Mouse (Mus musculus): Measurements from ENCODE around the gene Gm21969. TPM values are rescaled to one million over a fixed set of nuclear protein-coding genes. Genes with fewer than 3 reads are reported as not detected.

Gm21969 gene
- polyA plus RNA-seq, 1 experiment, result 0.02 TPM

DNA sequence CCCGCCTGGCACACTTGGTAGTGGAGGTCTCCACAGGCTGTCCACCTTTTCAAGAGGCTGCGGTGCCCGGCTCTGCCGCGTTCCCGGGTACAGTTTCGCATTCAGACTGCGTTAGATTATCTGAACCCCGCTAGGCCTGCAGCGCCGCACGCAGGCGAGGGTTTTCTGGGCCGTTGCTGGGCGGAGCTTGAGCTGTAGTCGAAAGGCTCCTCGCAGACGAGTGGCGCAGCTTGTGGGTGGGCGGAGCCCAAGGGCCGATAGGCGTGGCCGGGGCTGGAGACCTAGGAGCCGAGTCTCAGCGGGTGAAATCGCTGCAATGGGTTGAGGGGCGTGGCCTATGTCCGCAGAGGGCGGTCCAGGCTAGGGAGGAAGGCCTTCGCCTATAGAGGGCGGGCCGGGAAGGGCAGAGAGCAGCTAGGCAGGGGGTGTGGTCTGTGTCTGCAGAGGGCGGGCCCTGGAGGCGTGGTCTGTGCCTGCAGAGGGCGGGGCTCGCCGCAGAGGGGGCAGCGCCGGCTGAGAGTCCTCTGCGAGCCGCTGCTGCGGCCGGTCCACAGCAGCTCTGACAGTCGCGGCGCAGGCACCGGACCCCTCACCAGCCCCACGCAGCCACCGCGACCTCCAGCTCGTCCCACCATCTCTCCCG is 28.7 kb upstream of the Gm21969 start:
- no peaks in the 10 kb centered on the region for H3K36me3 ChIP-seq (ENCODE audit: control insufficient read depth, insufficient read depth, low read length)
- TF ChIP-seq CTCF (conservative IDR thresholded peaks at IDR 0.05; ENCODE audit: insufficient read depth, insufficient read length, low read depth, low read length) (peak; percentile 69), POLR2A (IDR thresholded peaks at IDR 0.05; ENCODE audit: low read depth, low read length) (peak; percentile 89)
- no peaks in the 10 kb centered on the region for H3K27me3 ChIP-seq (replicated peaks; ENCODE audit: control insufficient read depth, insufficient read depth, low read length)
- peak overlapping the region; percentile 86 for H3K4me3 ChIP-seq (ENCODE audit: insufficient read depth, low read depth, low read length)
- WGBS, result under 1% methylated on average over 50 of the region's 52 CpGs
- peak overlapping the region; percentile 20; the same call in 1 of the 2 replicates for H3K27ac ChIP-seq (ENCODE audit: insufficient read depth, low read depth, low read length)
- DNase-seq, result peak; percentile 100
- H3K4me1 ChIP-seq (ENCODE audit: control insufficient read depth, insufficient read depth, low read length), result peaks cover 5% of the 10 kb centered on the region; the same call in 1 of the 2 replicates

- no peaks in the 10 kb centered on the region for H3K36me3 ChIP-seq (ENCODE audit: control insufficient read depth, insufficient read depth, low read length)
- H3K4me3 ChIP-seq (ENCODE audit: insufficient read depth, low read depth, low read length), result peak overlapping the region; percentile 86
- peak; percentile 53 for DNase-seq
- TF ChIP-seq POLR2A (IDR thresholded peaks at IDR 0.05; ENCODE audit: low read depth, low read length) (no peak), CTCF (conservative IDR thresholded peaks at IDR 0.05; ENCODE audit: insufficient read depth, insufficient read length, low read depth, low read length) (no peak)
- H3K27ac ChIP-seq (ENCODE audit: insufficient read depth, low read depth, low read length), result no peak overlapping the region
- under 1% methylated on average over 109 of the region's 111 CpGs for WGBS
- H3K27me3 ChIP-seq (replicated peaks; ENCODE audit: control insufficient read depth, insufficient read depth, low read length), result no peaks in the 10 kb centered on the region
- H3K4me1 ChIP-seq (ENCODE audit: control insufficient read depth, insufficient read depth, low read length), result peaks cover 5% of the 10 kb centered on the region; the same call in 1 of the 2 replicates
Observed at GRCm38 (mm10) chr4:139574799-139575672, 27.9 kb upstream of the Gm21969 start.

GRCm38 (mm10) chr4:139575673-139576003 is 27.3 kb upstream of the Gm21969 start:
- no peak for DNase-seq
- Histone ChIP-seq H3K4me3 (ENCODE audit: insufficient read depth, low read depth, low read length) (peak overlapping the region; percentile 86), H3K4me1 (ENCODE audit: control insufficient read depth, insufficient read depth, low read length) (peaks cover 5% of the 10 kb centered on the region; the same call in 1 of the 2 replicates), H3K36me3 (ENCODE audit: control insufficient read depth, insufficient read depth, low read length) (no peaks in the 10 kb centered on the region), H3K27me3 (replicated peaks; ENCODE audit: control insufficient read depth, insufficient read depth, low read length) (no peaks in the 10 kb centered on the region), H3K27ac (ENCODE audit: insufficient read depth, low read depth, low read length) (no peak overlapping the region)
- 15% methylated on average over 14 of the region's 14 CpGs for WGBS
- TF ChIP-seq POLR2A (IDR thresholded peaks at IDR 0.05; ENCODE audit: low read depth, low read length) (no peak), CTCF (conservative IDR thresholded peaks at IDR 0.05; ENCODE audit: insufficient read depth, insufficient read length, low read depth, low read length) (no peak)

DNA sequence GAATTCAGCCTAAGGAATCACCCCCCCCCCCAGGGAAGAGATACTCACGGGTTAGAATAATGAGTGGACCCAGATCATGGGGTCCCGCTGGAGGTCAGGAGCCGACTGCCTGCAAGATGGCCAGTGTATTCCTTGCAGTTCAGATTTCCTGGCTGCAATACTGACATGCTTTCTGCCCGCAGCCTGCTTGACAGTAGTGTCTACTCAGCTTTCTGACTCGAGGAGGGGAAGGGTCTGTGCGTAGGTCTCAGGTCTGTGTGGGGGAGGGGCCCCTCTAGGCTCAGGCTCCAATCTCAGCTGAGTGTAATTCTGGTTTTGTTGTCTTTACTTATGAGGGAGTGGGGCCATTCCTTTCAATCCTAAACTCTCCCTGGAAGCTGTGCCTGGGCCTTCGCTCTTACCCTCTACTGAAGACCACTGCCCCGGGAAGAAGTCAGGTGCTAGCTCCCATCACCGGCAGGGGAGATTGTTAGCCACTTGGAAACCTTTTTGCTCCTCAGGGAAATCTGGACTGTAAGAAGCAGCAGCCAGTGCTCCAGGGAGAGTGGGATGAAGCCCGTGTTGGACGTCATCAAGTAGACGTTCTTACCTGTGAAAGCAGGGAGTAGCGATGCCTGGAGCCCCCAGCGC is 26.6 kb upstream of the Gm21969 start:
- Histone ChIP-seq H3K27me3 (replicated peaks; ENCODE audit: control insufficient read depth, insufficient read depth, low read length) (no peaks in the 10 kb centered on the region), H3K27ac (ENCODE audit: insufficient read depth, low read depth, low read length) (no peak overlapping the region), H3K36me3 (ENCODE audit: control insufficient read depth, insufficient read depth, low read length) (no peaks in the 10 kb centered on the region), H3K4me1 (ENCODE audit: control insufficient read depth, insufficient read depth, low read length) (peaks cover 11% of the 10 kb centered on the region), H3K4me3 (ENCODE audit: insufficient read depth, low read depth, low read length) (peak overlapping the region; percentile 12; the same call in 1 of the 2 replicates)
- no peak for TF ChIP-seq CTCF (conservative IDR thresholded peaks at IDR 0.05; ENCODE audit: insufficient read depth, insufficient read length, low read depth, low read length)
- no peak for TF ChIP-seq POLR2A (IDR thresholded peaks at IDR 0.05; ENCODE audit: low read depth, low read length)
- no peak for DNase-seq
- WGBS, result 59% methylated on average over 14 of the region's 14 CpGs

- 66% methylated on average over 7 of the region's 7 CpGs for WGBS
- no peak overlapping the region for H3K27ac ChIP-seq (ENCODE audit: insufficient read depth, low read depth, low read length)
- no peak for DNase-seq
- H3K27me3 ChIP-seq (replicated peaks; ENCODE audit: control insufficient read depth, insufficient read depth, low read length), result no peaks in the 10 kb centered on the region
- 0 out of 2 replicates have a peak overlapping the region, but pooled peaks have one; percentile 3 for H3K4me3 ChIP-seq (ENCODE audit: insufficient read depth, low read depth, low read length)
- H3K4me1 ChIP-seq (ENCODE audit: control insufficient read depth, insufficient read depth, low read length), result peaks cover 18% of the 10 kb centered on the region
- H3K36me3 ChIP-seq (ENCODE audit: control insufficient read depth, insufficient read depth, low read length), result no peaks in the 10 kb centered on the region
- TF ChIP-seq CTCF (conservative IDR thresholded peaks at IDR 0.05; ENCODE audit: insufficient read depth, insufficient read length, low read depth, low read length) (no peak), POLR2A (IDR thresholded peaks at IDR 0.05; ENCODE audit: low read depth, low read length) (no peak)
Observed at GRCm38 (mm10) chr4:139577006-139577405, 26.0 kb upstream of the Gm21969 start.

GRCm38 (mm10) chr4:139578389-139578788 is 24.6 kb upstream of the Gm21969 start:
- Histone ChIP-seq H3K4me1 (ENCODE audit: control insufficient read depth, insufficient read depth, low read length) (peaks cover 18% of the 10 kb centered on the region), H3K4me3 (ENCODE audit: insufficient read depth, low read depth, low read length) (no peak overlapping the region), H3K27me3 (replicated peaks; ENCODE audit: control insufficient read depth, insufficient read depth, low read length) (no peaks in the 10 kb centered on the region), H3K27ac (ENCODE audit: insufficient read depth, low read depth, low read length) (no peak overlapping the region), H3K36me3 (ENCODE audit: control insufficient read depth, insufficient read depth, low read length) (no peaks in the 10 kb centered on the region)
- WGBS, result 82% methylated on average over 8 of the region's 8 CpGs
- DNase-seq, result no peak
- TF ChIP-seq POLR2A (IDR thresholded peaks at IDR 0.05; ENCODE audit: low read depth, low read length), result no peak
- no peak for TF ChIP-seq CTCF (conservative IDR thresholded peaks at IDR 0.05; ENCODE audit: insufficient read depth, insufficient read length, low read depth, low read length)

Measured in kidney, adult 2 months (tissue).